Mouse (Mus musculus) CD8-positive naive resting alpha-beta T cell, adult 2 months (primary cell): ENCODE data around the gene Armc2.
"Not testable (repeated sequence)": the region's sequence is repeated elsewhere in the genome, so short reads cannot be mapped to it uniquely, and the experiment has no call there.

Experiments
- DNase-seq, 2 experiments: peaks; one replicate each; pipeline ENCODE4 v3.0.0; 2022; ENCODE audit warnings: low read depth in 2 of 2, low spot score in 2 of 2

The Armc2 gene

DNA sequence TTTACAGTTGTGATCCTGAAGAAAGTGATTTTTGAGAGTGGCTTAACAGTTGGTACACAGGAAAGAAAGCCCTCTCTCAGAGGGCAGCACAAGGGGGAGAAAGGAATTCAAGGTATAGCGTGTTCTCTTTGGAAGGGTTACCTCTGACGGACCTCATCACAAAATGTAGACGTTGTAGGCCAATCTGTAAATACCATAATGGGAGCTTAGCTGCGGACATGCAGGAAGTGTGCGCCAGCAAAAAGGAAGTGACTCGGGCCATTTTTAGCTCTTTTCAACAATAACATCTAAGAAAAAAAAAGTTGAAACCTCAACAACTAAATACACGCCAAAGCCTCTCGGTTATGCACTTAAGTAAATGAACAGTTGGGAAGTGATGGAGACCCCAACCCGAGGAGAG lies 45.6 kb downstream of the Armc2 start:
- DNase-seq = no peak

DNA sequence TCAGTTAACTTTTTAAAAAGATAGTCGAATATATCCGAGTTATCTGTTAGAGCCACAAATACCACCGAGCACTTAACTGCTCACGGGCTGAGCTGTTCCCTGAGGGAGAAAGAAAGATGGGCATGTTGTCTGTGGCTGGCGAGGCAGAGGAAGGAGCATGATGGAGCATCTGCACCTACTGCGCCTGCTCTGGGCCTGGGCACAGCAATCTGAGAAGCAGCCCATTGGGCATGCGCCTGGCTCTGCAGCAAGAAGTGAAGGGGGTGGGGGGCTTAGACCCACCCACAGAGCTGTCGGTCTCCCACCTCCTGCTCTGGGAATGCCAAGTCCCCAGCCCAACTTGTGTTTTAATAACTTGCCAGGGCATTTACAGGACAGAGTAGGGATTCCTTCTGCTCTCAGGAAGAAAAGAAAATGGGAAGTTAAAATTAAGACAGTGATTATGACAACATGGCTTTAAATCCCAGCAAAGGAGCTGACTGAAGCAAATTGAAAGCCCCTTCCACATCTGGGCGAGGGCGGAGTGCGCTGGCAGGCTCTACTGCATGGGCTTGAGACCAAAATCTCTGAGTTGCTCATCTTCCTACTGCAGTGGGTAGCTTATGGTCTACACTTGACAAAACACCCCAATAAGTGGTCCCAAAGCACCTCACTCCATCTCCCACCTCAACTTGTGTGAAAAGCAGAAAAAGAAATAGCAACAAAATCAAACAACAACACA lies 50.2 kb downstream of the Armc2 start:
- DNase-seq = no peak

DNA sequence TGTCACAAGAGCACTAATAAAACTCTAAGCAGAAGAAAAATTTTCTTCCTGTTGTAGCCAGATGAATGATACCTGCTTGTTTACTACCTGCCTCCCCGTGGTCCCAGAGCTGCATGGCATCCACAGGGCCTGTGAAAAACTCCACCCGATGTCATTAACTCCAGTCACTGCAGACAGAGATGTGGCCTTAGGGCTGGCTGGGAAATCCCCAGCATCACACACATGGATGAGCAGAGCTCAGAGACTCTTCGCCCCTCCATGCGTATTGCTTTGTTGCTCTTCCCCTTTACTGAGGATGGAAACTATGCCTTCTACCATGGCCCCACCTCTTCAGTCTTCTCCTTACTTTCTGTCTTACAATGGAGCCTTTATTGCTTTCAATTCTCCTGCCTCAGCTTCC lies 55.5 kb downstream of the Armc2 start:
- no peak for DNase-seq

DNA sequence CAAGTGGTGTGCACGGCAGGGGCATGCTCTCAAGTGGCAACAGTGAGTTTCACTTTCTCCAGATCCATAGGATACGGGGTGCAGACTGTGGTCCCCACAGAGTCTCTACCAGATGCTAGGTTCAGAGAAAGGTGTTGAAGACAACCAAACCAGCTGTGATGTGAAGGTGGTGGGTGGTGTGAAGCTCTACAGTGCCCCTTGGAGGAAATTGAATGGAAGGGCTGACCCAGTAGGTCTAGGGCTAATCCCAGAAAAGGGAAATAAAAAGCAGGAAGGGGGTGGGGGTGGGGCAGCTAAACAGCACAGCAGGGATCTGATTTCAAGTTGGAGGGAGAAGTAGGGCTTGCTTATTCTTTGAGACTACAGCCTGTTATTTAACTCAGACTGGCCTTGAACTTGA lies 58.4 kb downstream of the Armc2 start:
- no peak for DNase-seq

DNA sequence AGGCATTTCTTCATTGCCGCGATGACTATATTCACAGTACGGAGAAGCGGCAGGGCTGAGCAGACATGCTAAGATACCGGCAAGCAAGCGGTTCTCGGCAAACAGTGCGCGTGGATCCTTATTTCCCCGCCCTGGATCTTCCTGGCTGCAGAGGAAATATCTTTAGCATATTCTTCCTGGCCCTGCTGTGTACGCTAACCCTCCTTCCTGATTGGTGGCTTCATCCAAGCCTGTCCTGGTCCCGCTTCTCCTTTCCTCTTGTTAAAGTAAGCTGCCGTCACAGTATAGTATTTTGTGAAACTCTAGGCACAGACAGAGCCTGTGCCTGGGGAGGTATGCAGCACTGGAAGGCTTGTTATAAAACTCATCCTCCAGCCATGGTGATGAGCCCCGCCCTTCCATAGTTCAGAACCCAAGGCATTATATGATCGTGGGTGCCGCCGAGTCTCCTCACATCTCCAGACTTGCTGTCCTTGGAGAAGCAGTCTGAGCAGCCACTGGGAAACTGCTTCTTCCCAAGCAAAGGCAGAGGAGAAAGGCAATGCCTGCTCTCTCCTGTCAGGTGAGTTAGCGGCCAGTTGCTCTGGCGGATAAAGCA lies 59.5 kb downstream of the Armc2 start:
- no peak for DNase-seq

- peak in 1 of 2 experiments; percentile 35 for DNase-seq
These were observed 60.6 kb downstream of the Armc2 start for GRCm38 (mm10) chr10:41957421-41958225.

DNA sequence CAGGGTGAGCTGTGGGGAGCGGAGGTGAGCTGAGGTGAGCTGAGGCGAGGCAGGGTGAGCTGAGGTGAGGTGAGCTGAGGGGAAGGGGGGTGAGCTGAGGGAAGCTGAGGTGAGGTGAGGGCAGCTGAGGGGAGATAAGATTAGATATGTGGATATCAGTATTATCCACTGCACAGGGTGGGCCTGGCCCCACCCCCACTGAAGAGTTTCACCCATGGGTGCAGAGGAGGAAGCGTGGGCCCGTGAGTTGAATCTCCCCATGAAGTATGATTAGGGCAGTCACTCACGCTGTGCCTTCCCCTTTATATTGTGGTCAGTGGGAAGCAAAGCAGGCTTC lies 64.7 kb downstream of the Armc2 start:
- DNase-seq = no peak

GRCm38 (mm10) chr10:41952850-41953527 lies 65.3 kb downstream of the Armc2 start:
- DNase-seq = no peak

DNA sequence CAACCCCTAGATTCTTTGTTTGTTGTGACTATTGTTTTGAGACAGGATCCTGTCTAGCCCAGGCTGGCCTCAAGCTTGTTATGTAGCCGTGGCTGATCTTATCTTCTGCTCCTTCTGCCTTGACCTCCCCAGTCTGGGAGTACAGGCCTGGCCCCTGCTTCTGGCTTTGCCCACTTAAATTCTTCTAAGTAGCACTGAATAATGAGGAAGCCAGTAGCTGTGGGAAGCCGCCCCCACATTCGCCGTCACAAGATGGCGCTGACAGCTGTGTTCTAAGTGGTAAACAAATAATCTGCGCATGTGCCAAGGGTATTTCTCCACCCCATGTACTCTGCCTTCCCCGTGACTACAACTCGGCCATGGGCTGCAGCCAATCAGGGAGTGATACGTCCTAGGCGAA lies 65.9 kb downstream of the Armc2 start:
- DNase-seq = not testable (repeated sequence)

- no peak for DNase-seq
These were observed 79.2 kb downstream of the Armc2 start for GRCm38 (mm10) chr10:41939090-41939489.

- peak; percentile 24 to 44 for DNase-seq
These were observed 81.1 kb downstream of the Armc2 start for GRCm38 (mm10) chr10:41937176-41937575.

DNA sequence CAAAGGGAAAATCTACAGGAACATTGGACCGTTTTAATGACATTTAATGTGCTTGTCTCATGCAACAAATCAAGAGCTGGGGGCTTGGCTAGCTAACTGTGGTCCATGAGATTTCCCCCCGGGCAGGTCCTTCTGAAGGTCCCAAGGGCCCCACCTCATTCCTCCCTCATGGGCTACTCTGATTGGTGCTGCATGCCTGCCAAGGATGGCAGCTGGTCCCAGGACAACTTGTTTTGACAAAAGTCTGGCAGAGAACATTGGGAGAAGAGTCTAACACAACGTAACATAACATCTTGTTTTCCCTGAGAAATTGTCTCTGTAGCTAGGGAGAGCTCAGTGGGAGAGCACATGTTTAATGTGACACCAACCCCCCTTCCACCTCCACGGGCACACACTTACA lies 82.1 kb downstream of the Armc2 start:
- DNase-seq = no peak

DNA sequence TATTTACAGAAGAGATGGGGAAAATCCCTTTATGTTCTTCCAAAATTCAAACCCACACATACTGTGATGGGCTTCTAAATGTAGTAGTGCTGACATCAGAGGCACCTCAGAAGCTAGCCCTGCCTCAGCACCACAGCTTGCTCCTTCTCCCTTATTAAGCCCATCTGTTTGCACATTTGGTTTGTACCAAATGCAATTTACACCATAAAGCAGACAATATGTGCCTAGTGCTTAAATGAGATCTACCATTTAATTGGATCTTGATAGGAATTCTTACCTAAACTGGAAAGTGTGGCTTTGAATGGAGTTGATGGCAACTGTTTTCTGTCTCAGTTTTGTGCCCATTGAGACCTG lies 82.8 kb downstream of the Armc2 start:
- DNase-seq = no peak

DNA sequence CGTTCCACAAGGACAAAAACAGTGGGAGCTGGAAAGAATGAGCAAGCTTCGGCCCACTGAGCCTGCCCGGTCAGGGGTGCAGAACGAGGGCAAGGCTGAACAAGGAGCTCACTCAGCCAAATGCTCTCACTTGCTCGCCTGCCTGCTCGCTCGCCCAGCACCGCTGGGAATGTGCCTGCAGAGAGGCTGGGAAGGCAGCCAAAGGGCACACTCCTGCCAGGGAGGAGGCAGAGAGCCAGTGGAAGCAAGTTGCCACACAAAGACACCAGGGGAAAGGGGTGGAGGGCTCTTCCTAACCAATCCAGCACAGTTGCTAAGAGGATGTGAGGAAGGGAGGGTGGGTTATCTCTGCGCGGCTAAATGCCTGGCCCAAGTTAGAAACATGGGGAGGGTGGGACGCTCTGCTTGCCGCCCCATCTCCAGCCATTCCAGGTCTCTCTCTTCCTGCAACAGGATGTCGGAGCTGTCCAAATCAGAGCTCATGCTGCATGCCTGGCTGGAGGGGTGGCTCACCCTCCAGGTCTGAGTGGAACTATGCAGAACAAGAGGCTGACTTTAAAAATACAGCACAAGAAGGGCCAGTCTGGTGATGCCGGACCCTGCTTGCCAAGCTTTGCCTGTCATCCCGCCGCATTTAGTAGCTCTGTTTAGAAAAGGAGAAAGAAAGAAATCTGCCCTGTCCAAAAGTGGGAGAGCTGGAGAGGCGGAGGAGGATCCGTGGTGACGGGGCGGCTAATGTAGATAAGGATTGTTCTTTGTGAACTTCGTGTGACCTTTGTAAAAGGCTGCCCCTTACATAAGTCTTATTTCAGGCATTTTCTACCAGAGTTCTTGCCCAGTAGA lies 83.4 kb downstream of the Armc2 start:
- no peak for DNase-seq

DNA sequence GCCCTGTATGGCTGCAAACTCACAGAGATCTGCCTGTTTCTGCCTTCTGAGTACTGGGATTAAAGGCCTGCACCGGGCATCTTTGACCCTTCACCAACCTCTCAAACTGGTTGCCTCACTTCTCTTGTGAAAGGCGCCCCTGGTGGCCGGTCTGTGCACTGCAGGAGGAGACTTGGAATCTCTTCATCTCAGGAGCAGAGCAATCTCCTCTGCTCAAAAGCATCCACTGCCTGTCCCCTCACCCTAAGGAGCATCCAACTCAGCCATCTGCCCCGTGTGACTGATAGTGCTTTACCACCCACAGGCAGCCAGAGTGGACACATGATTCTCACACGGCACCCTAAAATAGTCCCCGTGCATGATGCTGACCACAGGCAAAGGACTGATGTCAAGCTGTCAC lies 84.7 kb downstream of the Armc2 start:
- DNase-seq = peak; percentile 54 to 58

DNA sequence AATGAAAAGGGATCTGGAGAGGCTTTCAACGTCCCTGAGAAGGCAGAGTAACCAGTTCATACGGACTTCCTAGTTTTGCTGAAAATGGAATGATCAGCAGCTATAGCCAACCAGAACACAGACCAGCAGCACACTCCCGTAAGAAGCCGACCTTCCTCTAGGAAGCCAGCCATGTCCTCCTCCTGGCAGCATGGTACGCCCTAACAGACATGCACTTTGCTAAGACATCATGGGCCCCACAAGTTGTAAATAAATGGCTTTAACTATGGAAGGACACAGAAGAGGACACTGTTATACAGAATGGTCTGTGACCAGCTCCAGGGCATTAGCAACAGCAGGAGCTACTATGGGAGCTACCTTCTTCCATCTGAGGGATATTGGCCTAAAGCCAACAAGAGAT lies 85.3 kb downstream of the Armc2 start:
- no peak for DNase-seq

- DNase-seq = no peak
These were observed 86.3 kb downstream of the Armc2 start for GRCm38 (mm10) chr10:41931962-41932361.

- no peak for DNase-seq
These were observed 87.3 kb downstream of the Armc2 start for GRCm38 (mm10) chr10:41930966-41931365.

GRCm38 (mm10) chr10:41926726-41927125 lies 91.5 kb downstream of the Armc2 start:
- DNase-seq = no peak

DNA sequence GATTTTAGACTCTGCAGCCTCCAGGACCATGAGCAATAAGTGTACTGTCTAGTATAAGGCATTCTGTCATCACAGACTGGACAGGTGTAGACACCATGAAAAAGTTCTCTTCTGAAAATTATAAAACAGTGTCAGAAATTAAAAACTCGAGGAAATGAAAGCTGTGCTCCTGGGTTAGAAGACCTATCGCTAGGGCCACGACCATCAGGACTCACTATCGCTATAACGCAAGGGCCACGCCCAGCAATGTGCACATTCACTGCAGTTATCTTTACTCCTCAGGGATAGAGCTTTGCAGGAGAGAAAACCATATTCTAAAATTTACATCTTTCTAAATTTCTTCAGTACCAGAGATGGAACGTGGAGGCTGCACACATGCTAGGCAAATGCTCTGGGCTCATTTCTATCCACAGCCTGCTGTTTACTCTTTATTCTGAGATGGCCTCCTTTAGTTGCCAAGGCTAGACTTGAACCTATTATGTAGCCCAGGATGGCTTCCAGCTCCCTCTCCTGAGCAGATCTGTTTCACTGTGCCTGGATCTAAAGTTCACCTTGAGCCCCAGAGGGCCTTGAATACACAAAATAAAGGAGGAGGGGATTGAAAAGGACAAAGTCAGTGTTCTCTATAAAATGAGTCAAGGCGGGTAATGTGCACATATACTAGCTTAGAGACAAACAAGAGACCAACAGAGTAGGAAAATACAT lies 105.8 kb downstream of the Armc2 start:
- DNase-seq = no peak
